Mouse (Mus musculus) testis, adult 2 months (tissue): ENCODE measurements at regions not wholly inside any gene's neighbourhood (a gene's known extent, or its start where the extent isn't known, plus 50 kb on each side); places are given as distances from the start of the nearest gene placed in this dataset.

Experiments
- H3K27ac ChIP-seq: fragments of 200-500 bp; 2 replicates; pipeline ENCODE4 v1.5.1; 2012; ENCODE audit warnings: low read depth, low read length; ENCODE audit not compliant: control insufficient read depth, insufficient read depth
- H3K27me3 ChIP-seq: fragments of 200-500 bp; 2 replicates; pipeline ENCODE4 v1.6.1; 2012; ENCODE audit warnings: mild to moderate bottlenecking, low read length, moderate library complexity; ENCODE audit not compliant: control insufficient read depth, insufficient read depth
- H3K36me3 ChIP-seq: fragments of 200-500 bp; 2 replicates; pipeline ENCODE4 v1.6.1; 2012; ENCODE audit warnings: mild to moderate bottlenecking, low read length; ENCODE audit not compliant: control insufficient read depth, insufficient read depth
- H3K4me1 ChIP-seq: fragments of 200-500 bp; 2 replicates; pipeline ENCODE4 v1.6.1; 2012; ENCODE audit warnings: low read length; ENCODE audit not compliant: control insufficient read depth, insufficient read depth
- H3K4me3 ChIP-seq: fragments of 200-500 bp; 2 replicates; pipeline ENCODE4 v1.5.1; 2012; ENCODE audit warnings: low read depth, mild to moderate bottlenecking, low read length, moderate library complexity, mixed read lengths; ENCODE audit not compliant: control insufficient read depth
- CTCF ChIP-seq: fragments of 200-500 bp; IDR thresholded peaks from 2 replicates; pipeline ENCODE4 v1.5.1; 2012; ENCODE audit warnings: low read depth, mild to moderate bottlenecking, inconsistent platforms, low read length, moderate library complexity; ENCODE audit not compliant: control insufficient read depth, insufficient read depth, insufficient replicate concordance
- POLR2A ChIP-seq: fragments of 200-500 bp; IDR thresholded peaks from 2 replicates; pipeline ENCODE4 v1.6.1; 2012; ENCODE audit warnings: low read depth, mild to moderate bottlenecking, inconsistent platforms, low read length, moderate library complexity; ENCODE audit not compliant: control insufficient read depth

- Histone ChIP-seq H3K27me3 (no peaks in the 10 kb centered on the region), H3K4me3 (no peak overlapping the region), H3K36me3 (no peaks in the 10 kb centered on the region), H3K4me1 (no peaks in the 10 kb centered on the region), H3K27ac (no peak overlapping the region)
- no peak for TF ChIP-seq POLR2A
- no peak for TF ChIP-seq CTCF
Measured at GRCm38 (mm10) chr13:42446921-42447320, 145.6 kb downstream of the Edn1 start.

GRCm38 (mm10) chr13:42453665-42454064 lies 152.4 kb downstream of the Edn1 start:
- Histone ChIP-seq H3K36me3 (no peaks in the 10 kb centered on the region), H3K27ac (no peak overlapping the region), H3K27me3 (no peaks in the 10 kb centered on the region), H3K4me1 (no peaks in the 10 kb centered on the region), H3K4me3 (no peak overlapping the region)
- TF ChIP-seq CTCF (no peak), POLR2A (no peak)

GRCm38 (mm10) chr13:42459892-42460291 lies 158.6 kb downstream of the Edn1 start:
- no peaks in the 10 kb centered on the region for H3K4me1 ChIP-seq
- H3K27me3 ChIP-seq, result no peaks in the 10 kb centered on the region
- TF ChIP-seq POLR2A (no peak), CTCF (no peak)
- H3K36me3 ChIP-seq, result no peaks in the 10 kb centered on the region
- H3K27ac ChIP-seq, result no peak overlapping the region
- no peak overlapping the region for H3K4me3 ChIP-seq

- H3K36me3 ChIP-seq, result no peaks in the 10 kb centered on the region
- TF ChIP-seq CTCF, result no peak
- no peak for TF ChIP-seq POLR2A
- no peak overlapping the region for H3K4me3 ChIP-seq
- H3K27ac ChIP-seq, result no peak overlapping the region
- H3K27me3 ChIP-seq, result no peaks in the 10 kb centered on the region
- H3K4me1 ChIP-seq, result no peaks in the 10 kb centered on the region
Measured at GRCm38 (mm10) chr13:42478825-42479224, 177.5 kb downstream of the Edn1 start.

GRCm38 (mm10) chr13:42490956-42491680 lies 189.3 kb upstream of the Phactr1 start:
- H3K4me3 ChIP-seq, result no peak overlapping the region

GRCm38 (mm10) chr13:42494371-42494770 lies 186.1 kb upstream of the Phactr1 start:
- H3K27me3 ChIP-seq, result no peaks in the 10 kb centered on the region
- H3K36me3 ChIP-seq, result no peaks in the 10 kb centered on the region
- H3K4me1 ChIP-seq, result no peaks in the 10 kb centered on the region
- H3K27ac ChIP-seq, result no peak overlapping the region
- no peak for TF ChIP-seq CTCF
- no peak for TF ChIP-seq POLR2A
- H3K4me3 ChIP-seq, result no peak overlapping the region

More at GRCm38 (mm10) chr13:42490956-42491680, 189.3 kb upstream of the Phactr1 start:
- no peaks in the 10 kb centered on the region for H3K36me3 ChIP-seq
- TF ChIP-seq POLR2A (no peak), CTCF (no peak)
- no peaks in the 10 kb centered on the region for H3K4me1 ChIP-seq
- no peak overlapping the region for H3K27ac ChIP-seq
- no peaks in the 10 kb centered on the region for H3K27me3 ChIP-seq

- no peaks in the 10 kb centered on the region for H3K4me1 ChIP-seq
- TF ChIP-seq CTCF (no peak), POLR2A (no peak)
Measured at GRCm38 (mm10) chr13:42498351-42498750, 182.1 kb upstream of the Phactr1 start.

More at GRCm38 (mm10) chr13:42498351-42498750, 182.1 kb upstream of the Phactr1 start:
- Histone ChIP-seq H3K27ac (no peak overlapping the region), H3K27me3 (no peaks in the 10 kb centered on the region), H3K4me3 (no peak overlapping the region), H3K36me3 (no peaks in the 10 kb centered on the region)
